In genomic region chr4:111519267-111519666, GRCm38 (mm10) we compare ENCODE assay signal across 24 mouse cellular contexts.
"Had no signal": no experiment of that assay in that cellular context is flagged by ENCODE, and none has a peak within 500 bp of the region (broad histone marks: within the 10 kb centered on the region; RNA-seq: fewer than 3 reads in every experiment).

No protein-coding gene starts in this region.

- H3K9me3 ChIP-seq: heart, embryonic 12.5 days; hindbrain, embryonic 15.5 days; kidney, embryonic 15.5 days; limb, embryonic 13.5 days; limb, embryonic 15.5 days; liver, embryonic 12.5 days had no signal

- H3K4me1 ChIP-seq: liver, embryonic 12.5 days had no signal

- DNase-seq: forebrain, postnatal 0 days; gastrocnemius, postnatal 14 days; gastrocnemius, postnatal 36 days; heart, adult 2 months; heart, postnatal 10 days; heart, postnatal 36 days; kidney, adult 11 months; kidney, adult 2 months; kidney, adult 9 months; kidney, postnatal 14 days; kidney, postnatal 36 days; layer of hippocampus, adult 9-11 months; layer of hippocampus, postnatal 36 days; lung, adult 18-20 months had no signal

- H3K27me3 ChIP-seq: heart, embryonic 12.5 days; hindbrain, embryonic 15.5 days; kidney, embryonic 15.5 days; limb, embryonic 13.5 days; limb, embryonic 15.5 days; liver, embryonic 12.5 days had no signal

- ATAC-seq: forebrain, postnatal 0 days; hindbrain, postnatal 0 days; intestine, embryonic 16.5 days; liver, embryonic 12.5 days had no signal

- H3K4me3 ChIP-seq: heart, adult 2 months; heart, embryonic 12.5 days; hindbrain, embryonic 15.5 days; kidney, embryonic 15.5 days; limb, embryonic 13.5 days; limb, embryonic 15.5 days; liver, embryonic 12.5 days had no signal

- H3K36me3 ChIP-seq: heart, embryonic 12.5 days; hindbrain, embryonic 15.5 days; kidney, embryonic 15.5 days; limb, embryonic 13.5 days; limb, embryonic 15.5 days; liver, embryonic 12.5 days had no signal

- H3K9ac ChIP-seq: forebrain, postnatal 0 days; heart, embryonic 12.5 days; hindbrain, embryonic 15.5 days; kidney, embryonic 15.5 days; limb, embryonic 13.5 days; limb, embryonic 15.5 days; liver, embryonic 12.5 days; liver, embryonic 14.5 days had no signal

- H3K4me2 ChIP-seq: heart, embryonic 12.5 days; hindbrain, embryonic 15.5 days; kidney, embryonic 15.5 days; limb, embryonic 13.5 days; limb, embryonic 15.5 days; liver, embryonic 12.5 days had no signal

- H3K27ac ChIP-seq: heart, adult 2 months; hindbrain, embryonic 15.5 days; hindbrain, postnatal 0 days; kidney, embryonic 15.5 days; kidney, postnatal 0 days; limb, embryonic 13.5 days; limb, embryonic 15.5 days; liver, embryonic 12.5 days; liver, embryonic 14.5 days had no signal
